Mouse (Mus musculus) CH12.LX (cell line): Measurements from ENCODE around the gene Yif1a. TPM values are rescaled to one million over a fixed set of nuclear protein-coding genes. Genes with fewer than 3 reads are reported as not detected.

Experiments
- DNase-seq: peaks from one replicate; pipeline ENCODE4 v3.0.0-alpha.2; 2013; ENCODE audit errors: extremely low read depth
- H3K27ac ChIP-seq: 2 replicates; pipeline ENCODE4 v1.5.1; 2012; ENCODE audit warnings: low read depth, mild to moderate bottlenecking, control low read depth, moderate library complexity; ENCODE audit not compliant: insufficient read depth
- H3K27me3 ChIP-seq: replicated peaks from 2 replicates; pipeline ENCODE3; 2012; ENCODE audit warnings: inconsistent platforms
- H3K36me3 ChIP-seq, 2 experiments: replicated peaks in 1 of 2; 2 replicates each; pipeline versions ENCODE3 to v1.6.1; 2012; ENCODE audit warnings: inconsistent platforms in 1 of 2, low read length in 1 of 2, mild to moderate bottlenecking in 1 of 2, mixed read lengths in 1 of 2, moderate library complexity in 1 of 2; ENCODE audit not compliant: control insufficient read depth in 1 of 2, insufficient read depth in 1 of 2
- H3K4me1 ChIP-seq, 2 experiments: 2 replicates each; pipeline ENCODE4 v1.6.1; 2012; ENCODE audit warnings: inconsistent platforms in 1 of 2, moderate library complexity in 1 of 2; ENCODE audit not compliant: insufficient read depth in 2 of 2, control insufficient read depth in 1 of 2
- H3K4me2 ChIP-seq: 2 replicates; pipeline ENCODE4 v1.6.1; 2012; ENCODE audit warnings: low read depth, mild to moderate bottlenecking, control low read depth; ENCODE audit not compliant: poor library complexity, insufficient read depth, severe bottlenecking
- H3K4me3 ChIP-seq, 3 experiments: fragments of 150-350 bp in 1 of 3; sonication (generic) in 1 of 3; replicated peaks in 1 of 3; 2 replicates each; pipeline versions ENCODE3 to v1.5.1; 2011 to 2012; ENCODE audit warnings: low read depth in 2 of 3, low read length in 2 of 3, mild to moderate bottlenecking in 2 of 3, moderate library complexity in 2 of 3, control low read depth in 1 of 3, improper control_type of control experiment in 1 of 3, inconsistent platforms in 1 of 3, mixed read lengths in 1 of 3; ENCODE audit not compliant: poor library complexity in 1 of 3
- H3K79me2 ChIP-seq: replicated peaks from 2 replicates; pipeline ENCODE4 v1.6.1; 2012; ENCODE audit warnings: mild to moderate bottlenecking, moderate library complexity; ENCODE audit not compliant: control insufficient read depth, poor library complexity, insufficient read depth, severe bottlenecking; ENCODE audit errors: extremely low read depth
- H3K9ac ChIP-seq: 2 replicates; pipeline ENCODE4 v1.6.1; 2012; ENCODE audit warnings: low read depth, mild to moderate bottlenecking, control low read depth, moderate library complexity; ENCODE audit not compliant: insufficient read depth
- H3K9me3 ChIP-seq: replicated peaks from 2 replicates; pipeline ENCODE3; 2012; ENCODE audit warnings: low read length, inconsistent platforms, mixed read lengths
- BHLHE40 ChIP-seq: IDR thresholded peaks from 2 replicates; pipeline ENCODE4 v1.6.1; 2011; ENCODE audit warnings: mild to moderate bottlenecking, low read depth, low read length, improper control_type of control experiment
- CTCF ChIP-seq, 2 experiments: IDR thresholded peaks in 1 of 2; conservative IDR thresholded peaks in 1 of 2; 2 replicates each; pipeline ENCODE4 v1.5.1; 2011 to 2012; ENCODE audit warnings: low read depth in 2 of 2, low read length in 2 of 2, improper control_type of control experiment in 1 of 2, inconsistent platforms in 1 of 2, mild to moderate bottlenecking in 1 of 2, moderate library complexity in 1 of 2
- E2F4 ChIP-seq: IDR thresholded peaks from 2 replicates; pipeline ENCODE4 v1.6.1; 2011; ENCODE audit warnings: low read depth, low read length, improper control_type of control experiment; ENCODE audit not compliant: insufficient replicate concordance
- ELF1 ChIP-seq: IDR thresholded peaks from 2 replicates; pipeline ENCODE4 v1.6.1; 2014; ENCODE audit warnings: low read depth, mild to moderate bottlenecking, inconsistent platforms, low read length, improper control_type of control experiment
- EP300 ChIP-seq: IDR thresholded peaks from 2 replicates; pipeline ENCODE4 v1.6.1; 2011; ENCODE audit warnings: low read length, improper control_type of control experiment
- GABPA ChIP-seq: IDR thresholded peaks from 2 replicates; pipeline ENCODE4 v1.6.1; 2012; ENCODE audit warnings: low read depth, low read length, improper control_type of control experiment, inconsistent platforms; ENCODE audit not compliant: insufficient replicate concordance
- IRF4 ChIP-seq: IDR thresholded peaks from 2 replicates; pipeline ENCODE4 v1.6.1; 2014; ENCODE audit warnings: low read depth, mild to moderate bottlenecking, inconsistent platforms, low read length, improper control_type of control experiment
- JUND ChIP-seq: conservative IDR thresholded peaks from 2 replicates; pipeline ENCODE4 v1.6.1; 2011; ENCODE audit warnings: low read depth, low read length, improper control_type of control experiment
- KAT2A ChIP-seq: IDR thresholded peaks from 2 replicates; pipeline ENCODE4 v1.6.1; 2012; ENCODE audit warnings: low read length, improper control_type of control experiment, inconsistent platforms; ENCODE audit not compliant: insufficient replicate concordance
- MAFK ChIP-seq: IDR thresholded peaks from 2 replicates; pipeline ENCODE4 v1.6.1; 2011; ENCODE audit warnings: low read length, improper control_type of control experiment; ENCODE audit not compliant: insufficient replicate concordance
- MAZ ChIP-seq: IDR thresholded peaks from 2 replicates; pipeline ENCODE4 v1.6.1; 2012; ENCODE audit warnings: low read depth, mild to moderate bottlenecking, inconsistent platforms, low read length, improper control_type of control experiment, moderate library complexity
- MEF2A ChIP-seq: IDR thresholded peaks from 2 replicates; pipeline ENCODE4 v1.6.1; 2014; ENCODE audit warnings: low read depth, mild to moderate bottlenecking, inconsistent platforms, low read length, improper control_type of control experiment, borderline replicate concordance
- MYC ChIP-seq: IDR thresholded peaks from 2 replicates; pipeline ENCODE4 v1.6.1; 2011; ENCODE audit warnings: low read depth, mild to moderate bottlenecking, improper control_type of control experiment, low read length
- NRF1 ChIP-seq: IDR thresholded peaks from 2 replicates; pipeline ENCODE4 v1.6.1; 2014; ENCODE audit warnings: low read depth, mild to moderate bottlenecking, inconsistent platforms, low read length, improper control_type of control experiment, moderate library complexity
- POLR2A ChIP-seq: IDR thresholded peaks from 2 replicates; pipeline ENCODE4 v1.6.1; 2011; ENCODE audit warnings: low read depth, mild to moderate bottlenecking, improper control_type of control experiment, low read length
- POLR2AphosphoS2 ChIP-seq: IDR thresholded peaks from 2 replicates; pipeline ENCODE4 v1.6.1; 2011; ENCODE audit warnings: low read depth, low read length, improper control_type of control experiment
- TBP ChIP-seq: conservative IDR thresholded peaks from 2 replicates; pipeline ENCODE4 v1.6.1; 2011; ENCODE audit warnings: low read depth, low read length, improper control_type of control experiment
- TCF12 ChIP-seq: IDR thresholded peaks from 2 replicates; pipeline ENCODE4 v1.6.1; 2014; ENCODE audit warnings: low read depth, mild to moderate bottlenecking, inconsistent platforms, low read length, improper control_type of control experiment
- USF1 ChIP-seq: IDR thresholded peaks from 2 replicates; pipeline ENCODE4 v1.6.1; 2014; ENCODE audit warnings: low read depth, mild to moderate bottlenecking, inconsistent platforms, low read length, improper control_type of control experiment
- ZC3H11A ChIP-seq: IDR thresholded peaks from 2 replicates; pipeline ENCODE4 v1.6.1; 2012; ENCODE audit warnings: low read depth, mild to moderate bottlenecking, inconsistent platforms, low read length, improper control_type of control experiment
- ZMIZ1 ChIP-seq: IDR thresholded peaks from 2 replicates; pipeline ENCODE4 v1.6.1; 2012; ENCODE audit warnings: low read depth, mild to moderate bottlenecking, inconsistent platforms, low read length, improper control_type of control experiment
- dilution Hi-C: fragments of 300-500 bp; cut with MboI; formaldehyde crosslinking; loops from 2 replicates; pipeline ENCODE4 v1.14.3; 2020; ENCODE audit warnings: low sequenced_read_pairs; ENCODE audit not compliant: extremely low pct_unique_long_range_greater_than_20kb, extremely low pct_ligation_motif_present
- in situ Hi-C: fragments of 300-500 bp; cut with MboI; formaldehyde crosslinking; loops from 3 replicates; pipeline ENCODE4 v1.14.3; 2019; ENCODE audit warnings: low sequenced_read_pairs, low pct_ligation_motif_present, low pct_unique_long_range_greater_than_20kb, mixed read lengths
- polyA plus RNA-seq: library from polyadenylated mRNA; unstranded; fragments of >175 nt; gene quantifications from 2 replicates; pipeline ENCODE4 v1.2.1, GENCODE M21; 2012; ENCODE audit warnings: low read depth; ENCODE audit not compliant: insufficient read length
- total RNA-seq, 2 experiments: library from RNA; depleted of rRNA; stranded (reverse); fragments of 300-350 nt in 1 of 2; fragments of >200 nt in 1 of 2; gene quantifications; 2 replicates each; pipeline ENCODE4 v1.2.3; 2012 to 2014

Yif1a gene
- total and polyA plus RNA-seq, 3 experiments = 33.1 to 72.4 (median 65.0) TPM

DNA sequence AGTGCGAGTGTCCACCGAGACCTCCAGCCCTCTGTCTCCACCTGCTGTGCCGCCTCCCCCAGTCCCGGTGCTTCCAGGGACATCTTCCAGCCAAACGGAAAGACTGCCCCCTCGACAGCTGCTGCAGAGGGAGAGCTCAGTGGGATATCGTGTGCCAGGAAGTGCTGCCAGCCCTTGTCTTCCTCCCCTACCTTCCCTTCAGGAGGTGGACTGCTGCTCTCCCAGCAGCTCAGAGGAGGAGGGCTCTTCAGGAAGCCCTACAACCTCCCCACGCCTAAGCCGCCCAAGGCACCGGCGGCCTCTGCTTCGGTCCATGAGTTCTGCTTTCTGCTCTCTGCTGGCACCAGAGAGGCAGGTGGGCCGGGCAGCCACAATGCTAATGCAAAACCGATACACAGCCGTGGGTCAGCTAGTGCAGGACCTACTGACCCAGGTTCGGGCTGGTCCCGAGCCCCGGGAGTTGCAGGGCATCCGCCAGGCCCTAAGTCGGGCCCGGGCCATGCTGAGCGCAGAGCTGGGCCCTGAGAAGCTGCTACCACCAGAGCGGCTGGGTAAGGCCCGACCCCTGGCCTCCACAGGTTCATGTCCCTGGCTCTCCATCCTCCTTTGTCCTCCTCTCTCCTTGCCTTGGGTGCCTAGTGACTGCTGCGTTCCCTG, 36.0 kb upstream of the Yif1a start:
- peaks cover 12 to 19% of the 10 kb centered on the region in 2 experiments for H3K4me1 ChIP-seq
- no peaks in the 10 kb centered on the region for H3K9me3 ChIP-seq
- H3K27ac ChIP-seq = no peak overlapping the region
- no peak overlapping the region for H3K9ac ChIP-seq
- H3K27me3 ChIP-seq = no peaks in the 10 kb centered on the region
- no peaks in the 10 kb centered on the region for H3K79me2 ChIP-seq
- no peak for DNase-seq
- dilution Hi-C loops = no loop called here
- in situ Hi-C loops = no loop called here
- H3K4me3 ChIP-seq = no peak overlapping the region
- H3K4me2 ChIP-seq = no peak overlapping the region
- peaks cover 23 to 71% of the 10 kb centered on the region in 2 experiments for H3K36me3 ChIP-seq
- no peak for TF ChIP-seq IRF4
- TF ChIP-seq EP300 = no peak
- no peak for TF ChIP-seq CTCF (conservative IDR thresholded peaks at IDR 0.05 in 1 of 2, IDR thresholded peaks at IDR 0.05 in 1 of 2; ENCODE audit: low read depth in 2 of 2, low read length in 2 of 2)
- no peak for TF ChIP-seq E2F4
- no peak for TF ChIP-seq JUND
- TF ChIP-seq ZMIZ1 = no peak
- no peak for TF ChIP-seq BHLHE40
- TF ChIP-seq TBP = no peak
- no peak for TF ChIP-seq TCF12
- no peak for TF ChIP-seq NRF1
- TF ChIP-seq MEF2A = no peak
- TF ChIP-seq MAFK = no peak

DNA sequence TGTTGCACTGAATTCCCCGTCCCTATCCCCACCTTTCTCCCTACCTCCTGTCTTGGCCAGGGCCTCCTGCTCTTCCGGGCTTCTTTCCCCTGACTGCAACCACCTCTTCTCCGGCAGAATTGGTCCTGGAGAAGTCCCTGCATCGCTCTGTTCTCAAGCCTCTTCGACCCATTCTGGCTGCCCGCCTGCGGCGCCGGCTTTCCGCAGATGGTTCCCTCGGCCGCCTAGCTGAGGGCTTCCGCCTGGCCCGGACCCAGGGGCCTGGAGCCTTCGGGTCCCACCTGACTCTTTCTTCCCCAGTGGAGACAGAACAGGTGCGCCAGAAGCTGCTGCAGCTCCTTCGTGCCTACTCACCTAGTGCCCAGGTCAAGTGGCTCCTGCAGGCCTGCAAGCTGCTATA, 35.5 kb upstream of the Yif1a start:
- Histone ChIP-seq H3K9me3 (no peaks in the 10 kb centered on the region), H3K4me2 (no peak overlapping the region), H3K4me1 (peaks cover 12 to 19% of the 10 kb centered on the region in 2 experiments), H3K9ac (no peak overlapping the region), H3K36me3 (peaks cover 17 to 67% of the 10 kb centered on the region in 2 experiments), H3K27me3 (no peaks in the 10 kb centered on the region), H3K4me3 (no peak overlapping the region), H3K79me2 (no peaks in the 10 kb centered on the region), H3K27ac (no peak overlapping the region)
- no peak for DNase-seq
- in situ Hi-C loops = no loop called here
- TF ChIP-seq USF1 = no peak
- no peak for TF ChIP-seq ZC3H11A
- TF ChIP-seq KAT2A = no peak
- no peak for TF ChIP-seq MYC
- TF ChIP-seq GABPA = no peak
- no peak for TF ChIP-seq POLR2A
- TF ChIP-seq POLR2AphosphoS2 = no peak
- TF ChIP-seq ZMIZ1 = no peak
- no peak for TF ChIP-seq MAZ
- TF ChIP-seq ELF1 = no peak
- dilution Hi-C loops = no loop called here
